Mouse (Mus musculus) Patski (cell line): Measurements from ENCODE around the gene Apobec2. TPM values are rescaled to one million over a fixed set of nuclear protein-coding genes. Genes with fewer than 3 reads are reported as not detected.

Source experiments
- ATAC-seq: fragments of 100-300 bp; one replicate; pipeline ENCODE4 v1.8.0; 2021
- CTCF ChIA-PET: fragments of 350-600 bp; sonication (Branson Sonifier 250); formaldehyde crosslinking; loops from one replicate; lab custom pipeline; 2022; ENCODE audit warnings: inconsistent platforms; lab: Charles Lee
- POLR2A ChIA-PET: fragments of 350-600 bp; sonication (Branson Sonifier 250); formaldehyde crosslinking; loops from one replicate; lab custom pipeline; 2022; ENCODE audit warnings: antibody characterized with exemption, inconsistent platforms; lab: Charles Lee
- DNase-seq: peaks from one replicate; pipeline ENCODE4 v3.0.0-alpha.2; 2011; ENCODE audit warnings: low read depth, low spot score
- H3K27me3 ChIP-seq: fragments of 371-371 bp; one replicate; pipeline ENCODE4 v1.5.1; 2021
- CTCF ChIP-seq: fragments of 100-300 bp; IDR thresholded peaks from one replicate; pipeline ENCODE4 v1.5.1; 2021
- in situ Hi-C: fragments of 300-500 bp; cut with MboI; formaldehyde crosslinking; loops from 3 replicates; pipeline ENCODE4 v1.11.1; 2018; ENCODE audit warnings: low pct_unique_long_range_greater_than_20kb, mixed read lengths
- polyA plus RNA-seq: library from polyadenylated mRNA; unstranded; gene quantifications from one replicate; pipeline ENCODE4 v1.2.3, GENCODE M21; 2021

Apobec2 gene
- polyA plus RNA-seq, 1 experiment from 2014 or later: 0.10 TPM

- no peaks in the 10 kb centered on the region for H3K27me3 ChIP-seq
- ATAC-seq (peak; percentile 74), DNase-seq (no peak)
- ChIA-PET POLR2A (interaction anchor here (0.6 kb wide), 1 partner anchor 682 kb away, joined by 3 read pairs; no protein-coding TSS in a partner anchor), CTCF (no interaction called here)
- in situ Hi-C loops: loop anchor here (5.0 kb wide), 1 partner anchor 65 kb away; no protein-coding TSS in a partner anchor
- no peak for TF ChIP-seq CTCF
Observed at GRCm38 (mm10) chr17:48437421-48437911, 4.7 kb upstream of the Apobec2 start.

- H3K27me3 ChIP-seq: no peaks in the 10 kb centered on the region
- DNase-seq (no peak), ATAC-seq (peak; percentile 83)
- POLR2A ChIA-PET: no interaction called here
- in situ Hi-C loops: loop anchor here (5.0 kb wide), 1 partner anchor 66 kb away; no protein-coding TSS in a partner anchor
- CTCF ChIA-PET: no interaction called here
- no peak for TF ChIP-seq CTCF
Observed at GRCm38 (mm10) chr17:48436487-48436886, 3.8 kb upstream of the Apobec2 start.

- ChIA-PET CTCF (interaction anchor here (1.0 to 1.9 kb wide), 3 partner anchors 8 to 33 kb away, joined by 3 to 8 read pairs (median 3); no protein-coding TSS in a partner anchor), POLR2A (no interaction called here)
- no peaks in the 10 kb centered on the region for H3K27me3 ChIP-seq
- no peak for DNase-seq
- no peak for ATAC-seq
- in situ Hi-C loops: no loop called here
- TF ChIP-seq CTCF: no peak
Observed at GRCm38 (mm10) chr17:48434479-48434878, 1.7 kb upstream of the Apobec2 start.

GRCm38 (mm10) chr17:48433689-48434330 is 1.1 kb upstream of the Apobec2 start:
- POLR2A ChIA-PET: no interaction called here
- in situ Hi-C loops: no loop called here
- H3K27me3 ChIP-seq: no peaks in the 10 kb centered on the region
- TF ChIP-seq CTCF: no peak
- CTCF ChIA-PET: interaction anchor here (1.0 to 1.9 kb wide), 3 partner anchors 9 to 34 kb away, joined by 3 to 8 read pairs (median 3); no protein-coding TSS in a partner anchor
- ATAC-seq (no peak), DNase-seq (no peak)

- in situ Hi-C loops: no loop called here
- DNase-seq (no peak), ATAC-seq (no peak)
- no peaks in the 10 kb centered on the region for H3K27me3 ChIP-seq
- no peak for TF ChIP-seq CTCF
- POLR2A ChIA-PET: no interaction called here
- CTCF ChIA-PET: interaction anchor here (1.9 kb wide), 1 partner anchor 10 kb away, joined by 8 read pairs; no protein-coding TSS in a partner anchor
Observed at GRCm38 (mm10) chr17:48433006-48433655, 401 bp upstream of the Apobec2 start.

- TF ChIP-seq CTCF: no peak
- ATAC-seq: no peak
- no peak for DNase-seq
- in situ Hi-C loops: no loop called here
- CTCF ChIA-PET: interaction anchor here (2.3 kb wide), 1 partner anchor 12 kb away, joined by 8 read pairs; no protein-coding TSS in a partner anchor
- no peaks in the 10 kb centered on the region for H3K27me3 ChIP-seq
- POLR2A ChIA-PET: no interaction called here
Observed at GRCm38 (mm10) chr17:48431054-48431453, 1.7 kb downstream of the Apobec2 start.

- ChIA-PET CTCF (interaction anchor here (2.3 kb wide), 1 partner anchor 12 kb away, joined by 8 read pairs; no protein-coding TSS in a partner anchor), POLR2A (no interaction called here)
- TF ChIP-seq CTCF: no peak
- in situ Hi-C loops: no loop called here
- no peaks in the 10 kb centered on the region for H3K27me3 ChIP-seq
- ATAC-seq (peak; percentile 86), DNase-seq (no peak)
Observed at GRCm38 (mm10) chr17:48430394-48430793, 2.3 kb downstream of the Apobec2 start.

GRCm38 (mm10) chr17:48427852-48428530 is 4.7 kb downstream of the Apobec2 start:
- DNase-seq: no peak
- TF ChIP-seq CTCF: no peak
- peak; percentile 37 for ATAC-seq
- ChIA-PET CTCF (no interaction called here), POLR2A (no interaction called here)
- in situ Hi-C loops: no loop called here
- H3K27me3 ChIP-seq: no peaks in the 10 kb centered on the region

- TF ChIP-seq CTCF: no peak
- in situ Hi-C loops: no loop called here
- CTCF ChIA-PET: no interaction called here
- ATAC-seq (no peak), DNase-seq (no peak)
- POLR2A ChIA-PET: no interaction called here
- H3K27me3 ChIP-seq: no peaks in the 10 kb centered on the region
Observed at GRCm38 (mm10) chr17:48426991-48427750, 5.6 kb downstream of the Apobec2 start.
